Mouse (Mus musculus): Measurements from ENCODE around the gene Ngrn.

GRCm38 (mm10) chr7:80238542-80238941 is 22.5 kb upstream of the Ngrn start:
- TF ChIP-seq POLR2A (IDR thresholded peaks at IDR 0.05; ENCODE audit: low read depth, low read length) (no peak), CTCF (IDR thresholded peaks at IDR 0.05; ENCODE audit: extremely low read depth, insufficient read length, insufficient replicate concordance, low read depth, low read length) (no peak)

Data from small intestine, adult 2 months (tissue).